Mouse (Mus musculus) bone marrow, adult 2 months (tissue): Measurements from ENCODE around the gene 2610008E11Rik.

Source experiments
- CTCF ChIP-seq: fragments of 200-500 bp; IDR thresholded peaks from 2 replicates; pipeline ENCODE4 v1.5.1; 2011; ENCODE audit warnings: low read length, control low read depth; ENCODE audit not compliant: control insufficient read depth, insufficient read depth
- POLR2A ChIP-seq: fragments of 200-500 bp; IDR thresholded peaks from 2 replicates; pipeline ENCODE4 v1.6.1; 2011; ENCODE audit warnings: low read depth, mild to moderate bottlenecking, control low read depth, low read length, borderline replicate concordance; ENCODE audit not compliant: control insufficient read depth

- TF ChIP-seq CTCF (no peak), POLR2A (no peak)
Observed at GRCm38 (mm10) chr10:79106325-79107282, 9.2 kb upstream of the 2610008E11Rik start.
